Mouse (Mus musculus) intestine, postnatal 0 days (tissue): Measurements from ENCODE around the gene Tmem132e. TPM values are rescaled to one million over a fixed set of nuclear protein-coding genes. Genes with fewer than 3 reads are reported as not detected.

Experiments used
- ATAC-seq: fragments of 200-750 bp; cut with Nextera tagmentation; 2 replicates; pipeline ENCODE4 v1.8.0; 2017; ENCODE audit warnings: mild to moderate bottlenecking, moderate TSS enrichment, moderate library complexity
- H3K27ac ChIP-seq: fragments of 300-500 bp; sonication (generic); 2 replicates; pipeline ENCODE4 v1.5.1; 2014; ENCODE audit warnings: mild to moderate bottlenecking, low read depth, low read length, moderate library complexity
- H3K27me3 ChIP-seq: fragments of 300-500 bp; sonication (generic); replicated peaks from 2 replicates; pipeline ENCODE4 v1.6.1; 2014; ENCODE audit warnings: low read length, mixed read lengths; ENCODE audit not compliant: control insufficient read depth, insufficient read depth
- H3K36me3 ChIP-seq: fragments of 300-500 bp; sonication (generic); 2 replicates; pipeline ENCODE4 v1.6.1; 2014; ENCODE audit warnings: mild to moderate bottlenecking, moderate library complexity; ENCODE audit not compliant: control insufficient read depth, insufficient read depth
- H3K4me1 ChIP-seq: fragments of 300-500 bp; sonication (generic); replicated peaks from 2 replicates; pipeline ENCODE4 v1.6.1; 2014; ENCODE audit warnings: antibody characterized with exemption, low read length, mixed read lengths; ENCODE audit not compliant: control insufficient read depth, insufficient read depth
- H3K4me2 ChIP-seq: fragments of 300-500 bp; sonication (generic); replicated peaks from 2 replicates; pipeline ENCODE4 v1.6.1; 2014; ENCODE audit warnings: low read depth, mild to moderate bottlenecking, moderate library complexity
- H3K4me3 ChIP-seq: fragments of 300-500 bp; sonication (generic); 2 replicates; pipeline ENCODE4 v1.5.1; 2014; ENCODE audit warnings: low read depth, low read length
- H3K9ac ChIP-seq: fragments of 300-500 bp; sonication (generic); 2 replicates; pipeline ENCODE4 v1.6.1; 2014; ENCODE audit warnings: mild to moderate bottlenecking, low read depth, low read length
- H3K9me3 ChIP-seq: fragments of 300-500 bp; sonication (generic); 2 replicates; pipeline ENCODE4 v1.6.1; 2016; ENCODE audit warnings: mixed run types; ENCODE audit not compliant: control insufficient read depth
- CTCF ChIP-seq: sonication (generic); IDR thresholded peaks from 2 replicates; pipeline ENCODE4 v1.5.1; 2016; ENCODE audit warnings: low read depth, mild to moderate bottlenecking, control low read depth, antibody characterized with exemption, moderate library complexity
- WGBS: fragments of 180-500 bp; shearing (Covaris S2); extraction: QIAGEN DNeasy Blood & Tissue Kit; methylation state at CpG from one replicate; pipeline ENCODE4 v1.1.7; 2014; 5-methylcytosine and 5-hydroxymethylcytosine counted together
- polyA plus RNA-seq: library from polyadenylated mRNA; unstranded; fragments of >200 nt; fragmentation: Nextera tagmentation; extraction: Ambion mirVana; gene quantifications from 2 replicates; pipeline ENCODE4 v1.2.1, GENCODE M21; 2015

Gene Tmem132e
- polyA plus RNA-seq, 1 experiment from 2014 or later = 0.34 TPM

DNA sequence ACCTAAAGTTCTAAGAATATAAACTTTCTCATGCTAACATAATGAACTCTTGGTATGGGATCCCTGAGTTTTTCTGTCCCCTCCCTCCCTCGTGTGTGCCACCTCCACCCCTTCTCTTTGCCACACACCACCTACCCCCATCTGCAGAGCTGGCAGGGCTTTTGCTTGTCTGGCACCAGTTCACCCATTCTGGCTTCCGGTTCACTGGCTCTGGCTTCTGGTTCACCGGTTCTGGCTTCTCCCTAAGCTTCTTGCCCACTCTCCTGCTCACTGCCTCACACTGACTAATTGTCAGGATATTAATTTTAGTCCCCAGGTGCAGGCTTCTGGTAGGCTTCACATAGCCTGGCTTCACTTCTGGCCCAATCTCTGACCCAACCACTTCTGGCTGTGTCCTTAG, 88.7 kb downstream of the Tmem132e start:
- H3K4me2 ChIP-seq = no peak overlapping the region
- no peaks in the 10 kb centered on the region for H3K9me3 ChIP-seq
- H3K27ac ChIP-seq = no peak overlapping the region
- H3K27me3 ChIP-seq = no peaks in the 10 kb centered on the region
- no peak overlapping the region for H3K9ac ChIP-seq
- 85% methylated on average over 3 of the region's 3 CpGs for WGBS
- no peak for ATAC-seq
- no peak for TF ChIP-seq CTCF
- H3K4me3 ChIP-seq = no peak overlapping the region
- H3K4me1 ChIP-seq = no peaks in the 10 kb centered on the region
- no peaks in the 10 kb centered on the region for H3K36me3 ChIP-seq

DNA sequence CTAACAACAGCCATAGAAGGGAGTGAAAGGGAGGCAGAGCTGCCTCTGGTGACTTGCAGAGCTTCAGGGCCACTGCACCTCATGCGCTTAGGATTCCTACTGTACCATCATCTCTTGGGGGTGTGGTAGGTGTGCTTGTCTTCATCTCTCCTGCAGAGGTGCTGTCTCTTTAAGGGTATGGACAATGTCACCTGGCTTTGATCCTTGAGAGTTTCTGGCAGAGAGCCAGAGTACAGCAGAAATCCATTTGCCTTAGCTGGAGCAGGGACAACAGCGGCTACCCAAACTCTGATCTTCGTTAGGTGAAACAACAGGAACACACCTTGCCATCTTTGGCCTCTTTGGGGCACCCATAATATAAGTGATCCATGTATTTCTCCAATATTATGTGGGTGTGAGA, 92.2 kb downstream of the Tmem132e start:
- WGBS = 72% methylated on average over 3 of the region's 3 CpGs

DNA sequence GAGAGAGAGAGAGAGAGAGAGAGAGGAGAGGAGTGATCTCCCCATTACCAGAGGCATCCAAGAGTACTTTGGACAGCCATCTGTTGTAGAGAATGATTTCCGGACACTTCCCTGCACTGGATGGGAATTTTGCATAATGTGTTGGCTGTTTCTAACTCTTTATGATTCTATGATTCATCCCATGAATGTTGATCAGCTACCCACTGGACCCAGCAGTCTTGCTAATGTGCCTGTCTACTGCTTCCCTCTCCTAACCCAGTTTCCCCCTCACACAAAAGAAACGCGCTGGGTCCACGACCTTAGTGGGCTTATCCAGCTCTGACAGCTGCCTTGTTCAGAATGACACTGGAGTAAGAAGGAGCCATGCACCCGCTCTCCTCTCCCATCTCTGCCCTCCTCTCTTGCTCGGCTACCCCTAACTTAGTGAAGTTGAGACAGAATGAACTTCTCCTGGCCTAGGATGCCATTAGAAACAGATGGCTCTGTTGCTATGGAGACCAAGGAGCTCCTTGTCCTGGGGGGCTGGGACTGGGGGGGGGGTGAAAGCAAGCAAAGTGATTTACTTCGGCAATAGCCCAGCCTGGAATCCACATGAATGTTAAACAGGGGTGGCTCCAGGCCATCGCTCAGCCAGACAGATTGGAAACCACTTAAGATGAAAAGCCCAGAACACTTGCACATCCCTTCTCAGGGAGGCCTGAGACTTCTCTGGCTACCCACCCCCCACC, 98.8 kb downstream of the Tmem132e start:
- ATAC-seq = no peak
- Histone ChIP-seq H3K27ac (no peak overlapping the region), H3K27me3 (no peaks in the 10 kb centered on the region), H3K4me2 (no peak overlapping the region), H3K4me1 (no peaks in the 10 kb centered on the region), H3K36me3 (no peaks in the 10 kb centered on the region), H3K9me3 (no peaks in the 10 kb centered on the region), H3K9ac (no peak overlapping the region), H3K4me3 (no peak overlapping the region)
- WGBS = 36% methylated on average over 8 of the region's 8 CpGs
- TF ChIP-seq CTCF = no peak

More for the DNA sequence above, 92.2 kb downstream of the Tmem132e start:
- TF ChIP-seq CTCF = no peak
- H3K9me3 ChIP-seq = no peaks in the 10 kb centered on the region
- no peaks in the 10 kb centered on the region for H3K4me1 ChIP-seq
- H3K27ac ChIP-seq = no peak overlapping the region
- no peaks in the 10 kb centered on the region for H3K27me3 ChIP-seq
- no peak overlapping the region for H3K4me2 ChIP-seq
- H3K9ac ChIP-seq = no peak overlapping the region
- no peak overlapping the region for H3K4me3 ChIP-seq
- no peaks in the 10 kb centered on the region for H3K36me3 ChIP-seq
- ATAC-seq = no peak

DNA sequence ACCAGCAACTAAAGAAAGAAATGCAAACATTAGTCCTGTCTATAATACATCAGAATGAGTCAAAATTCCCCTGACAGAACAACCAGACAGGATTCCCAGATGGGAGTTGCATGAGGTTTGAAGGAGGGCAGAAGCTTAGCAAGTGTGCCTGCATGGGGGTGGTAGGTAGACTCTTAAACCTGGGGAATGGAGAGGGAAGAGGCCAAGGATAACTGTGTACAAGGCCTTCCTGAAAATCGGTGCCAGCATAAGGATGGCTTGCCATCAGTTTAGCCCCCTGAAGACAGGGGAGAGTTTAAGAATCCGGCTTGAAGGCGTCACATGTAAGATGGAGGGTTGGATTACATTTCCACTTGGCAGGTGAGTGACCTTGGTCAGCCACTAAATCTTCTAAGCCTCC, 102.2 kb downstream of the Tmem132e start:
- WGBS = 68% methylated on average over 3 of the region's 3 CpGs
- H3K9ac ChIP-seq = no peak overlapping the region
- TF ChIP-seq CTCF = no peak
- H3K27ac ChIP-seq = no peak overlapping the region
- H3K27me3 ChIP-seq = no peaks in the 10 kb centered on the region
- no peaks in the 10 kb centered on the region for H3K4me1 ChIP-seq
- no peak for ATAC-seq
- H3K4me2 ChIP-seq = no peak overlapping the region
- no peaks in the 10 kb centered on the region for H3K9me3 ChIP-seq
- H3K36me3 ChIP-seq = no peaks in the 10 kb centered on the region
- H3K4me3 ChIP-seq = no peak overlapping the region

Other genes starting within 250 kb of the Tmem132e start
- gene Ccl1, start 83.2 kb upstream of the Tmem132e start, polyA plus RNA-seq = not detected in 2 replicates